Mouse (Mus musculus): ENCODE results near the gene Fancg. TPM values are rescaled to one million over a fixed set of nuclear protein-coding genes. Genes with fewer than 3 reads are reported as not detected.

Gene Fancg
- total RNA-seq, 2 experiments from 2014 or later, result 10.4 to 12.9 TPM

GRCm38 (mm10) chr4:42965039-42965719 lies 45.1 kb downstream of the Fancg start:
- DNase-seq (ENCODE audit: low spot score in 2 of 2), result peak in 1 of 2 experiments; percentile 62
- Histone ChIP-seq H3K4me3 (peak overlapping the region; percentile 21; the same call in 1 of the 2 replicates), H3K27ac (no peak overlapping the region)
- TF ChIP-seq CTCF (conservative IDR thresholded peaks at IDR 0.05), result peak; percentile 93

DNA sequence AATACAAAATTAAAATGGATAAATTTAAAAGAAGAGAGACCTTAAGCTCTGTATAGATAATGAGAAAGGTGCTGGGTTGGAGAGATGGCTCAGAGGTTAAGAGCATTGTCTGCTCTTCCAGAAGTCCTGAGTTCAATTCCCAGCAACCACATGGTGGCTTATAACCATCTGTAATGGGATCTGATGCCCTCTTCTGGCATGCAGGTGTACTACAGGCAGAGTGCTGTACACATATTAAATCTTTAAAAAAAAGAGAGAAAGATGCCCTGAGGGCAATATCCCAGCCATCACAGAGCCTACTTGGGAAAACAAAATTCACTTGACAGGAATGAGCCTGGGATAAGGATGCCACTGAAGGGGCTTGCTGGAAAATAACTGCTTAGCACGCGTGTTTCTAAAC lies 46.8 kb downstream of the Fancg start:
- Histone ChIP-seq H3K4me3 (no peak overlapping the region), H3K27ac (no peak overlapping the region)
- TF ChIP-seq CTCF (conservative IDR thresholded peaks at IDR 0.05), result peak; percentile 62
- no peak for DNase-seq (ENCODE audit: low spot score in 2 of 2)

GRCm38 (mm10) chr4:42961592-42961991 lies 48.7 kb downstream of the Fancg start:
- peak; percentile 82 for TF ChIP-seq CTCF (conservative IDR thresholded peaks at IDR 0.05)
- no peak overlapping the region for H3K4me3 ChIP-seq
- peak in 1 of 2 experiments; percentile 70 for DNase-seq (ENCODE audit: low spot score in 2 of 2)
- no peak overlapping the region for H3K27ac ChIP-seq

DNA sequence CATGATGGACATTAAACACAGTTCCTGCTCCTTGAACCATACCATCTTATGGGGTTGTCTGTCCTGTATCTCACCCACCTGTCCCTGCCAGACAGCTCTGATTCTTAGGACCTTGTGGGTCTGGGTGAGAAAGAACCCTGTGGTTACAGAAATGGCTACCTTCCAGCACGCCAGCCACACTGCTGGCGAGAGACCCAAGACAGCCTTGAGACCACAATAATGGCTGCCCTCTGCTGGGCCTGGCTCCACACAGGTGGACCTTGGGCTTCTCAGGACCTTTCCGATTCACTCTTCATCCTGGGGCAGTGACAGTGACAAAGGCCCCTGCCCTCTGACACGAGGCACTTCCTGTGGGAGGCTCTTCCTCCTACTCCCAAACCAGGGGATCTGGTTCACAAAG lies 50.9 kb downstream of the Fancg start:
- peak in 1 of 2 experiments; percentile 17 for DNase-seq (ENCODE audit: low spot score in 2 of 2)
- Histone ChIP-seq H3K4me3 (no peak overlapping the region), H3K27ac (peak overlapping the region; percentile 54; the same call in 1 of the 2 replicates)
- TF ChIP-seq CTCF (conservative IDR thresholded peaks at IDR 0.05), result no peak

DNA sequence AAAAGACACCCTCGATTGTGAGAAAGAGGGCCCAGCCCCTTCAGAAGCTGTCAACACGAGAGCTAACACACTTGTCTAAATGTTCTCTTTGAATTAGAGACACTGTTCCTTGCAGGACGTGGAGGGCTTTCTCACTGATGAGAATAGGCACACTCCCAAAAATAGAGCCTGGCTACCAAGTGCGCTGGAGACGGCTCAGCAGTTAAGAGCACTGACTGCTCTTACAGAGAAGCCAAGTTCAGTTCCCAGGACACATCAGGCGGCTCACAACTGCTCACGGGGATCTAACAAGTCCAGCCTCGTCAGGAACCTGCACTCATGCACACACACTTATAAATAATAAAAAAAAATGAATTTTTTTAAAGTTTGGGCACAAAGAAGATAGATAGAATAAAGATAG lies 51.4 kb downstream of the Fancg start:
- no peak for DNase-seq (ENCODE audit: low spot score in 2 of 2)

GRCm38 (mm10) chr4:42957979-42958378 lies 52.3 kb downstream of the Fancg start:
- Histone ChIP-seq H3K4me3 (no peak overlapping the region), H3K27ac (peak overlapping the region; percentile 1; the same call in 1 of the 2 replicates)
- TF ChIP-seq CTCF (conservative IDR thresholded peaks at IDR 0.05), result no peak
- DNase-seq (ENCODE audit: low spot score in 2 of 2), result no peak

More for the DNA sequence above, 51.4 kb downstream of the Fancg start:
- Histone ChIP-seq H3K4me3 (no peak overlapping the region), H3K27ac (peak overlapping the region; percentile 54; the same call in 1 of the 2 replicates)
- no peak for TF ChIP-seq CTCF (conservative IDR thresholded peaks at IDR 0.05)

DNA sequence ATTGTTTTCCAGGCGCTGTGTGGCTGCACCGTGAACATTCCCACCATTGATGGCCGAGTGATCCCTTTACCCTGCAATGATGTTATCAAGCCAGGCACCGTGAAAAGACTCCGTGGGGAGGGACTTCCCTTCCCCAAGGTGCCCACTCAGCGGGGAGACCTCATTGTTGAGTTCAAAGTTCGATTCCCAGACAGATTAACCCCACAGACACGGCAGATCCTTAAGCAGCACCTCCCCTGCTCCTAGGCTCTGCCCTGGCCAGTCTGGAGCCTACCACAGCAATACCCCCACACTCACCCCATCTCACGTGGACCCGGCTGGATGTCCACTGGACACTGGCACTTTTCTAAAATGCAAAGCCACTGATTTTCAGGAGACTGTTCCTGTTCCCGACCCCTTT lies 53.0 kb downstream of the Fancg start:
- Histone ChIP-seq H3K4me3 (no peak overlapping the region), H3K27ac (peak overlapping the region; percentile 1; the same call in 1 of the 2 replicates)
- no peak for TF ChIP-seq CTCF (conservative IDR thresholded peaks at IDR 0.05)
- DNase-seq (ENCODE audit: low spot score in 2 of 2), result no peak

- DNase-seq (ENCODE audit: low spot score in 2 of 2), result no peak
- Histone ChIP-seq H3K4me3 (no peak overlapping the region), H3K27ac (no peak overlapping the region)
- no peak for TF ChIP-seq CTCF (conservative IDR thresholded peaks at IDR 0.05)
These were observed 53.7 kb downstream of the Fancg start for GRCm38 (mm10) chr4:42956581-42956980.

DNA sequence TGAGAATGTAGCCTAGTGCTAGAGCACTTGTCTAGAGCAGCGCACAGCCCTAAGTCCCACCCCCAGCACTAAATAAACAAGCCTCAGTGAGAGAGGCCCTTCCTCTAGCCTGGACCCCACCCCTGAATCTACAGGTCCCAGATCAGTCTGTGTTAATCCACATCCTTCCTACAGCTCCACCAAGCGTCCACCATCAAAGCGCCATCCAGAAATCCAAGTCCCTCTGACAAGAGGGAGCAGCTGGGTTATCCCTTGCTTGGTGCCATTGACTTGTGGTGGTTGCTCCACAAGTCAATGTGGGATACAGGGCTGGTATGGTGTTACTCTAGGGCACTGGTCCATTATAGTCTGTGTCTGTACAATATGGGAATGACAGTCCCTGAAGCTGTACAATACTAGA lies 55.1 kb downstream of the Fancg start:
- Histone ChIP-seq H3K4me3 (no peak overlapping the region; the same call in 1 of the 2 replicates), H3K27ac (peak overlapping the region; percentile 96; the same call in 1 of the 2 replicates)
- no peak for DNase-seq (ENCODE audit: low spot score in 2 of 2)
- TF ChIP-seq CTCF (conservative IDR thresholded peaks at IDR 0.05), result peak; percentile 52

DNA sequence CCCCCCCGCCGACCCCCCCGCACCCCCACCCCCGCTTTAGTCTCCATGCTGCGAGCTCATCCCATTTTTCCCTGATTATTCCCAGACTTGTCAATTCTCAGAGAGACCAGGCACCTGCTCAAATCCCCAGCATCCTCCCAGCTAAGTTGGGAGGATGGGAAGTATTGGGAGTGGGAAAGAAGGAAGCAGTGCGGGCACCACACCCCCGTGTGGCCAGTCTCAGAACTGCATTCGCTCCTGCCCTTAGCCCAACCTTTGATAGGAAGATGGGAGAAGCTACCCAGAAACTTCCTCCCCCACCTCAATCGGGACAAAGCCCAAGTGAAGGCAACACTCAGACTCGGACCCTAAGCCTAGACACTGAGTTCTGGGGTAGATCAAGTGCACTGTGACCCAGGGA lies 56.0 kb downstream of the Fancg start:
- Histone ChIP-seq H3K27ac (peak overlapping the region; percentile 96), H3K4me3 (peak overlapping the region; percentile 36)
- peak; percentile 79 to 86 for DNase-seq (ENCODE audit: low spot score in 2 of 2)
- peak; percentile 89 for TF ChIP-seq CTCF (conservative IDR thresholded peaks at IDR 0.05)

DNA sequence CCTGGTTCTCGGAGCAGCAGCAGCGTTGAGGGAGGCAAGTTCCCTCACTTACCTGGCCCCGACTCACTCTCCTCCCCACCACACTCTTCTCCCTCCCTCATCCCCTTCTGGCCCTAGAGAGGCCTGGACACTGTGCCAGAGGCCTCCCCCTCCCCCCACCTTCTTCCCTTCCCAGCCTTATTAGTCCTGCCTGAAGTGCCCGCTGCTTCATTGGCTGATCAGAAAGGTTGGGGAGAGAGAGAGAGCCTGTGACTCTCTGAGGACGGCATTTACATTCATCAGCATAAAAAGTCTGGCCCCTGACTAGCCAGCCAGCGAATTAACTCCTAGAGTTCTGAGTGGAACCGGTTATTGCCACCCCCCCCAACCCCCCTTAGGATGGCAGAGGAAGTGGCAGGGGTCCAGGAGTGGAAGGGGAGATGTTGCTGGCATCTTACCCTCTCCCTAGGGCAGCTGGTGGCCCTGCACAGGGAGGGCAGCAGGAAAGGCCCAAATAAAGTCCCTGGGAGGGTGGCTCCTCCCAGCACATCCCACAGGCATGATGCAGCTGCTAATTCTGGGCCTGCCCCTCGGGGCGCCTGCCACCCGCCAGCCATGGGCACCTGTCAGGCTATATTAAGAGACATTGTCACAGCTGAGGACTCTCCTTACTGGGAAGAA lies 56.7 kb downstream of the Fancg start:
- Histone ChIP-seq H3K27ac (peak overlapping the region; percentile 96), H3K4me3 (peak overlapping the region; percentile 63)
- no peak for TF ChIP-seq CTCF (conservative IDR thresholded peaks at IDR 0.05)
- no peak for DNase-seq (ENCODE audit: low spot score in 2 of 2)

GRCm38 (mm10) chr4:42952563-42952962 lies 57.7 kb downstream of the Fancg start:
- TF ChIP-seq CTCF (conservative IDR thresholded peaks at IDR 0.05), result no peak
- H3K27ac ChIP-seq, result peak overlapping the region; percentile 96
- H3K4me3 ChIP-seq, result peak overlapping the region; percentile 63
- DNase-seq (ENCODE audit: low spot score in 2 of 2), result no peak

Other genes with a start within 250 kb of the Fancg start
- gene Ccl21a, start 236.5 kb downstream of the Fancg start, total RNA-seq (2021), result under 1 TPM in 1 of 2 experiments, not detected in 1; 0.49 TPM
- gene Fam205a1, start 156.6 kb downstream of the Fancg start, total RNA-seq (2021), result not detected
- gene Gm12394, start 153.7 kb downstream of the Fancg start, total RNA-seq (2021), result 1 to 10 TPM in 1 of 2 experiments, under 1 TPM in 1; 0.90 to 1.0 TPM
- under 1 TPM; 0.42 to 0.51 TPM for gene Fam205c, start 136.3 kb downstream of the Fancg start, total RNA-seq (2021)
- gene Phf24, start 93.8 kb downstream of the Fancg start, total RNA-seq (2021), result 100 to 1,000 TPM; 154 to 155 TPM
- 100 to 1,000 TPM; 187 to 211 TPM for gene Dnajb5, start 60.7 kb downstream of the Fancg start, total RNA-seq (2021)
- not detected for gene 1700022I11Rik, start 40.9 kb downstream of the Fancg start, total RNA-seq (2021)
- 100 to 1,000 TPM; 171 to 184 TPM for gene Vcp, start 10.0 kb downstream of the Fancg start, total RNA-seq (2021)
- gene Pigo, start 15.3 kb upstream of the Fancg start, total RNA-seq (2021), result 10 to 100 TPM; 28.0 to 30.0 TPM
- gene Stoml2, start 21.2 kb upstream of the Fancg start, total RNA-seq (2021), result 100 to 1,000 TPM in 1 of 2 experiments, 10 to 100 TPM in 1; 97.3 to 108 TPM
- gene Fam214b, start 35.7 kb upstream of the Fancg start, total RNA-seq (2021), result 10 to 100 TPM; 36.1 to 40.3 TPM
- 10 to 100 TPM; 41.7 to 45.7 TPM for gene Unc13b, start 48.4 kb upstream of the Fancg start, total RNA-seq (2021)